Mouse (Mus musculus): ENCODE data around the gene Mrgprf.

Mrgprf gene

GRCm38 (mm10) chr7:145340248-145340904 lies 39.7 kb downstream of the Mrgprf start:
- DNase-seq: no peak

Measured in lung, postnatal 14 days (tissue).